Mouse (Mus musculus): ENCODE measurements around the gene Agap1.
A peak's percentile ranks its signal among the peaks of the same experiment; 100 is the strongest.

Gene Agap1

GRCm38 (mm10) chr1:89580999-89581765 lies 126.6 kb downstream of the Agap1 start:
- DNase-seq = peak; percentile 77

GRCm38 (mm10) chr1:89581766-89582125 lies 127.1 kb downstream of the Agap1 start:
- DNase-seq = no peak

- no peak for DNase-seq
Observed at GRCm38 (mm10) chr1:89583369-89583768, 128.8 kb downstream of the Agap1 start.

- DNase-seq = no peak
Observed at GRCm38 (mm10) chr1:89586991-89587683, 132.5 kb downstream of the Agap1 start.

- no peak for DNase-seq
Observed at GRCm38 (mm10) chr1:89588154-89588553, 133.5 kb downstream of the Agap1 start.

- DNase-seq = no peak
Observed at GRCm38 (mm10) chr1:89590994-89591393, 136.4 kb downstream of the Agap1 start.

- no peak for DNase-seq
Observed at GRCm38 (mm10) chr1:89593219-89593618, 138.6 kb downstream of the Agap1 start.

GRCm38 (mm10) chr1:89594999-89595398 lies 140.4 kb downstream of the Agap1 start:
- DNase-seq = no peak

GRCm38 (mm10) chr1:89595421-89595820 lies 140.8 kb downstream of the Agap1 start:
- no peak for DNase-seq

GRCm38 (mm10) chr1:89596223-89596622 lies 141.6 kb downstream of the Agap1 start:
- DNase-seq = no peak

- no peak for DNase-seq
Observed at GRCm38 (mm10) chr1:89598906-89599305, 144.3 kb downstream of the Agap1 start.

GRCm38 (mm10) chr1:89599983-89600741 lies 145.6 kb downstream of the Agap1 start:
- DNase-seq = no peak

- no peak for DNase-seq
Observed at GRCm38 (mm10) chr1:89601349-89601748, 146.7 kb downstream of the Agap1 start.

- DNase-seq = no peak
Observed at GRCm38 (mm10) chr1:89602879-89603278, 148.3 kb downstream of the Agap1 start.

- peak; percentile 85 for DNase-seq
Observed at GRCm38 (mm10) chr1:89606612-89607011, 152.0 kb downstream of the Agap1 start.

- DNase-seq = no peak
Observed at GRCm38 (mm10) chr1:89608766-89609165, 154.2 kb downstream of the Agap1 start.

- no peak for DNase-seq
Observed at GRCm38 (mm10) chr1:89609964-89610363, 155.4 kb downstream of the Agap1 start.

- no peak for DNase-seq
Observed at GRCm38 (mm10) chr1:89611521-89611920, 156.9 kb downstream of the Agap1 start.

- DNase-seq = no peak
Observed at GRCm38 (mm10) chr1:89613234-89613870, 158.7 kb downstream of the Agap1 start.

- no peak for DNase-seq
Observed at GRCm38 (mm10) chr1:89616556-89616955, 161.9 kb downstream of the Agap1 start.

GRCm38 (mm10) chr1:89617336-89617735 lies 162.7 kb downstream of the Agap1 start:
- DNase-seq = no peak

GRCm38 (mm10) chr1:89619963-89620362 lies 165.4 kb downstream of the Agap1 start:
- DNase-seq = no peak
